Mouse (Mus musculus): ENCODE results near the gene Zbtb34.

DNA sequence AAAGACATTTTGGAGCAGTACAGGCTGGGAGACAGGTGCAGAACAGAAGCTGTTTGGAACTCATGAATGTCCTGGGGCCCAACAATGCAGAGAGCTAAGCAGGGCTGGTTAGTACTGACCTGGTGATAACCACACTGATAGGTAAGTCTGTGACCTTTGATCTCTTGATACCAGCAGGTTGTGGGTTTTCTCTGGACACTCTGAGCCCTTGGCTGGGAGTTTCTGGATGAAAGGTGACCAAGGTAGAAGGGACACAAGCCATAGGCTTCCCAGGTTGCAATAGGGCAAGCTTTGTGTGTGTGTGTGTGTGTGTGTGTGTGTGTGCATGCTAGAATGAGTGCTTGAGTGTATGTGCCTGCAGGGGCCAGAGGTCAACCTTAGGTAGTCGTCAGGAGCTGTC lies 15.7 kb upstream of the Zbtb34 start:
- TF ChIP-seq POLR2A (IDR thresholded peaks at IDR 0.05; ENCODE audit: borderline replicate concordance, control insufficient read depth, low read depth, low read length) (no peak), CTCF (IDR thresholded peaks at IDR 0.05; ENCODE audit: control insufficient read depth, insufficient read depth, low read length) (no peak)

Data from bone marrow, adult 2 months (tissue).